Mouse (Mus musculus) left cerebral cortex, postnatal 14 days (tissue): ENCODE measurements around the gene Apbb2. TPM values are rescaled to one million over a fixed set of nuclear protein-coding genes. Genes with fewer than 3 reads are reported as not detected.

Experiments used
- total RNA-seq, 2 experiments: library from RNA; stranded (reverse); gene quantifications; 2 replicates each; pipeline ENCODE4 v1.2.3; 2021

The Apbb2 gene
- total RNA-seq, 2 experiments from 2014 or later = 63.5 to 70.7 TPM

Other genes with a start within 250 kb of the Apbb2 start
- 1,000 to 10,000 TPM; 1,030 to 1,070 TPM for gene Uchl1, start 57.3 kb upstream of the Apbb2 start, total RNA-seq
- 100 to 1,000 TPM; 101 TPM for gene Limch1, start 127.0 kb upstream of the Apbb2 start, total RNA-seq